Mouse (Mus musculus) T-helper 2 cell (primary cell): Measurements from ENCODE around the gene Flnc.

Source experiments
- in situ Hi-C: fragments of 300-600 bp; cut with MboI, MseI; formaldehyde crosslinking; loops from one replicate; pipeline ENCODE4 v1.15.1; 2025; ENCODE audit warnings: high pct_unique_total_duplicates

Flnc gene

DNA sequence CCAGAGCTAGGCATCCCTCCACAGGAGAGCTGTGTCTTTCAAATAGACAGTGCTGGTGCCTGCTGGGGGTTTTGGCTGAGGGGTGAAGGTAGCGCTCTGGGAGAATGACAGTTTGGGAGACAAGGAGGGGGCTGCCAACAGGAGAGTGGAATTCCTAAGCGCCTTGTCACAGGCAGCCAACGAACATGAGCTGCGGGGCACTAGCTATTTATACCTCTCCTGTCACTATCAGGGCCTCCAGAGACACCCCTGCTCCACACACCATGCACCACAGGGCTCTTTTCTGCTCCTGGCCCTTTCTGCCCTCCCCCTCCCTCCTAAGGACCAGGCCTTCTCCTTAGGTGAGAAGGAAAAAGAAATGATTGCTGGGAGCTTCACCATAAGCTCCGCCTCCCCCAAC lies 1.6 kb upstream of the Flnc start:
- in situ Hi-C loops, result loop anchor here (10.0 kb wide), 1 partner anchor 213 kb away; no protein-coding TSS in a partner anchor

DNA sequence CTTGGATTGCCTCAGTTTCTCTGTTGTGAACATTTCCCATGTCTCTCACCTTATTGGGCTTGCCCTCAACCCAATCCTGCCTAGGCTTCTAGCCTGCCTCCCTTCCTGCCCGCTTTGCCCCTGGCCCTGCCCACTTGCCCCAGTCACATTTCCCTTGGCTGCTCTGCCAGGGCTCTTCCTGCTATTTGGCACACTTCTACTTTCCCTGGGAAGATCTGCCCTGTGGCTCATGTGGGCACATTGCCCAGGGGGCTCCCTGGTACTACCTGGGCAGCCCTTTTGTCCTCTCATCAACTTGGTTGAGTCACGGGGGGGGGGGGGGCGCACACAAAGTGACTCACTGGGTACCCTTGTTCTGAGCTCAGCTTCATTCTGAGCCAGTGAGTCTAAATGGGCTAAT lies 900 bp upstream of the Flnc start:
- in situ Hi-C loops, result loop anchor here (10.0 kb wide), 1 partner anchor 213 kb away; no protein-coding TSS in a partner anchor

DNA sequence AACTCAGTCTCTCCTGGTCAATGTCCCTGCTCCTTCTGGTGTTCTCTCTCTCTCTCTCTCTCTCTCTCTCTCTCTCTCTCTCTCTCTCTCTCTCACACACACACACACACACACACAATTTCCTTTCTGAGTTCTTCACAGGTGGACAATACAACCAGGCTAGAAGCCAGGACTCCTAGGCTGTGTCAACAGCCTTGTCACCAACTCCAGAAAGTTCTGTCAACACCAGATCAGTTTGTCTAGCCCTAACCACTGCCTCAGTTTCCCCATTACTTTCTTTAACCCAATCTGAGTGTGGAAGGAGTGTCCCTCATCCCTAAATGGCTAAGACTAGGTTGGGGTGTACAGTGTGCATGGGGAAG lies 399 bp upstream of the Flnc start:
- in situ Hi-C loops, result loop anchor here (10.0 kb wide), 1 partner anchor 212 kb away; no protein-coding TSS in a partner anchor

DNA sequence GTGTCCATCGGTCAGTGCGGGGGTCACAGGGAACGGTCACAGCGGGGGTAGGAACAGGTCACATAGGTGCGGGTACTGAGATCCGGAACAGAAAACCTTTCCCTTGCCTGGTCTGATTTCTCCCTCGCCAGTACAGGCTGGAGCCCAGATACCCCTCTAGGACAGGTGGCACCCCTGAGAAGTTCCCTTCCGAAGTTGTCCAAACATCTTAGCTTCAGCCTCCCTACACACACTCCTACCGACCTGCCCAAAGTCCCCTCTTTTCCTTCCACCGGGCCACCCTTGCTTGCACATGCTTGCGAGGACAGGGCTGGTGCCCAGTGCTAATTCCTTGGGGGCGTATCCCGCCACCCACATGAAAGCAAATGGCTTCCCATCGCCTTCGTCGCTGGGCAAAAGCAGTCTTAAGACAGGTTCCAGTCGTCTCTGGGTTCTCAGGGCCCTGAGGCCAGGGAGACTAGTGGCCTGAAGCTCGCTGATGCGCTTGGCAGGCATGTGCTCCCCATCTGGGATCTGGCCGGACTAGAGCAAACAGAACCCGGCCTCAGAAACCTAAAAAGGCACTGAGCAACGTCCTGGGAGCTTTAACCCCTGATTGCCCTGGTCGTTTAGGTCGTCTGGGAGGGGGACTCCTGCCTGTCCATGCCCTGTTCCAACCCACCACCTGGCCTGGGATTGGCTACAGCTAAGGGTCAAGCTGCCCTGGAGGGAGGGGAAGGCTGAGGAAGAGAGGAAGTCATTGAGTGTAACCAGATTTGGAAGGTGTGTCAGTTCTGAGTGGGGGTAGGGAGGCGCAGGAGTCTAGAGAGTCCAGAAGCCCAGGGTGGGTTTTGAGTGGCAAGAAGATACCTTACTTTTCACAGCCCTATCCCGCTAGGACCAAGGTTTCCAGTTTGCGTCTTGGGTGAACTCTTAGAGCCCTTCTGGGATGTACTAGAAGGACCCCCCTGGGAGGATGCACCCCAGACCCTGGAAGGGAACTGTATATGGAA lies 1.0 kb downstream of the Flnc start:
- in situ Hi-C loops, result loop anchor here (10.0 kb wide), 1 partner anchor 211 kb away; no protein-coding TSS in a partner anchor

DNA sequence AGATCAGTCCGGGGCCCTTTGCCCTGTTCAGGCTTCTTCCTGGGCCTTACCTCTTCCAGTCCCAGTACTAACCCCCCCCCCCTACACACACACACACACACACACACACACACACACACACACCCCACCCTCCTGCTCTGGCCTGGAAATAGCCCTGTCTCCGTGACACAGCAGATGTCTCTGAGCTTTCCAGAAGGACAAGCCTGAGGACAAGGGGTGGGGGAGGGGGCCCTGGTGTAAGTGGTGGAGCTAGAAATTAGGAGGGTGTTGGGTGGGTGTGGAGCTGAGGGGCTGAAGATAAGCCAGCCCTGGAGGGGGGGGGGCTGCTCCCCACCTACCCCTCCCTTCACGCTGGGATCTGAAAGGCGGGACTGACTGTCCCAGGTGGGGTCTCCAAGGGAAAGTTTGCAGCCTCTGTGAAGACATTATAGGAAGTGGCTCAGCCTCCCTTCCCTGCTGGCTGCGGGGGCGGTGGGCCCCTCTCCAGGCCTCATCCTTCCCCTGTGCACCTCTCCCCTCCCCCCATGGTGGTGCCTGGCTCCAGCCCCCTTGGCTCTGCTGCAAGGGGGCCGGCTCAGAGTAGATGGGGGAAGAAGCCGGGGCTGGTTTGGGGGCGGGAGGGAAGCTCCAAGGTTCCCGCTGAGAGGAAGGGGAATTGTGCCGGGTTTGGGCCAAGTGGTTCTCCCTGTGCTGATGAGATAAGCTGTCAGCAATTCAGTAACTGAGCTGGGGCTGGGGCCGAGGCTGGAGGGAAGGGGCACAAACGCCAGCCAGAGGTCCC lies 2.0 kb downstream of the Flnc start:
- in situ Hi-C loops, result loop anchor here (10.0 kb wide), 1 partner anchor 210 kb away; no protein-coding TSS in a partner anchor

DNA sequence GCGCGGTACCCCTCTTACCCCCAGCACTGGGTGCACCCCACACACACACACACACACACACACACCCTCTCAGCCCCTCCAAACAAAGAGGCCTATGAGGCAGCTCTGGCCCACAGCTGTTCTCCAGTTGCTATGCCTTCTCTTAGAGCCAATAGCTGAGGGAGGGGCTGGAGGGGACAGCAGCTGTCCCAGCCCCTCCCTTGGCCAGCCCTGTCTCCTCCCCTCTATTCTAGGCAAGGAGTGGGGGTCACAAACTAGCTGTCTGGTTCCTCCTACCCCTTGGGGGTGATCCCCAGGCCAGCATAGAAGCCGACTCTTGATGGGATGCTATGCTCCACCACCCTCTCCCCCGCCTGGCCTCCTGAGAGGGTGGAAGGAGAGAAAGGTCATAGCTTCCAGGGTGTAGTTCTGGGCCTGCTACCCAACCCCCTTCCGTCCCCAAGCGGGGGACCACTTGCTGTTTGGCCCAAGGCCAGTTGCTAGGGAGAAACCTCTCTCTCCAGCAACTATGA lies 2.9 kb downstream of the Flnc start:
- in situ Hi-C loops, result loop anchor here (10.0 kb wide), 1 partner anchor 209 kb away; no protein-coding TSS in a partner anchor

DNA sequence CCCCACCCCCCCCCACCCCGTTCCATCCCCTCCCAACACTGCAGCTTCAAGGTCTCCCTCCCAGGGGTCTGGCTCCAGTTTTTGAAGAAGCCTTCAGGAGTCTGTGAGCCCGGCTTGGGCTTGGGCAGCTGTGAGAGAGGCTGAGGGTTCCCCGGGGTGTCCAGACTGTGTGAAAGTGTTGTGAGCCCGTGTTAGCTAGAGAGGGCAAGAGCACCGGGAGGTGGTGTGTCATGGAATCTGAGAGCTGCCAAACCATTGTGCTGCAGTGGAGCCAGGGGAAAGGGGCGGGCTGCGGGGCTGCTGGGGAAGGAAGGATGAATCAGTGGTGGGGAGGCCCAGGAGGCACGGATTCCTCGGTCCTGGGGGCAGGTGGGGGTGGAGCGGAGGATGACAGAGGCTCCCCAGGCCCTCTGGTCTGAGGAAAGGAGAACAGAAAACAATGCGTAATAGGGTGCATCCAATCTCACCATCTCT lies 3.4 kb downstream of the Flnc start:
- in situ Hi-C loops, result loop anchor here (10.0 kb wide), 1 partner anchor 208 kb away; no protein-coding TSS in a partner anchor

DNA sequence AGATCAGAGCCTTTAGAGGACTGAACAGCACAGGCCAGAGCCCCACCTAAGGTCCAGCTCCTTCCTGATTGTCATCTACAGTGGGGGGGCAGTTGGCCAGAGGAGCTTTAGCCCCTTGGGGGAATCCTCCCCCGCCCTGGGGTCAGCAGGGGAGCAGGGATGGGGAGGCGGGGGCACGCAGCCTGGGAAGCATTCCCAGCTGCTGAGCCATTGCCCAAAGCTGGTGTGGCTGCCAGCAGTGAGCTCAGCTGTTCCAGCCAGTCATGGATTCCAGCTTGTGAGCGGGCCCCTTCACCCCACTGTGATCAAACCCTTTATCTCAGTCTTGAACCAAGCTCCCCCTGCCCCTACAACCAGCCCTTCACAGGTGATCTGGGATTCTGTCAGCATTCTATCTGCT lies 6.2 kb downstream of the Flnc start:
- in situ Hi-C loops, result loop anchor here (10.0 kb wide), 1 partner anchor 206 kb away; no protein-coding TSS in a partner anchor

DNA sequence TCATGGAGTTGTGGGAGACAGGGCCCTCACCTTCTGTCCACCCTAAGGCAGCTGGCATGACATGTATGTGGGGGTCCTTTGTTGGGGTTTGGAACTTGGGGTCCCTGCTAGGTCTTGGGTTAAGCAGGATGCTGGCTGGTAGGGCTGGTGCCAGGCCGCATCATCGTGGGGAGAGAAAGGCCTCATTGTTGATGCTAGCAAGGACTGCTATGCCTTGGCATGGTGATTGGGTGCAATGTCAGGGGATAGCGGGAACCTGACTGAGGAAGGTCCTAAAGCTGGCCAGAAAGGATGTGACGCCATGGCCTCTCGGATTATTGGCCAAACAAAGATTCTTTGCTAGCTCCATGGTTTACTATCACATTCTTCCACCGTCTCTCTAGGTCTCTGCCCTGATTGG lies 6.7 kb downstream of the Flnc start:
- in situ Hi-C loops, result loop anchor here (10.0 kb wide), 1 partner anchor 205 kb away; no protein-coding TSS in a partner anchor

DNA sequence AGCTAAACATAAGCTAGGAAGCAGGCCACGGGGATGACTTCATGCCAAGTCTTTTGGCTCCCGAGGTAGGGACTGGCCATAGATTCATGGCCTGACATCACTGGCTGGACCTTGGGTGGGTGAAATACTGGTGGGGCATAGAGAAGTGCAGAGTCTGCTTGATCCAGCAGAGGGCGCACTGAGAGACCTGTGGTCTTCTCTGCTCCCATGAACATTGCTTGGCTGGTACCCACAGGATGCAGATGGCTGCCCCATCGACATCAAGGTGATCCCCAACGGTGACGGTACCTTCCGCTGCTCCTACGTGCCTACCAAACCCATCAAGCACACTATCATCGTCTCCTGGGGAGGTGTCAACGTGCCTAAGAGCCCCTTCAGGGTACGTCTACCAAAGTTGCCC lies 11.7 kb downstream of the Flnc start:
- in situ Hi-C loops, result no loop called here

DNA sequence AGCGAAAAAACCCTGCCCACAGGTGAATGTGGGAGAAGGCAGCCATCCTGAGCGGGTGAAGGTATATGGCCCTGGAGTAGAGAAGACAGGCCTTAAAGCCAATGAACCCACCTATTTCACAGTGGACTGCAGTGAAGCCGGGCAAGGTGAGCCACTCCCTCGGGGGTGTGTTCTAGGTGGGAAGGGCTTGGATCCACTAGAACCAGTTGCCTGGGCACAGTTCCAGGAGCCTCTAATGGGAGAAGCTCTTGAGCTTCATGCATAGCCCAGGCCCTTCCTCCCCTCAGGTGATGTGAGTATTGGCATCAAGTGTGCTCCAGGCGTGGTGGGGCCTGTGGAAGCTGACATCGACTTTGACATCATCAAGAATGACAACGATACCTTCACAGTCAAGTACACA lies 12.3 kb downstream of the Flnc start:
- in situ Hi-C loops, result no loop called here

DNA sequence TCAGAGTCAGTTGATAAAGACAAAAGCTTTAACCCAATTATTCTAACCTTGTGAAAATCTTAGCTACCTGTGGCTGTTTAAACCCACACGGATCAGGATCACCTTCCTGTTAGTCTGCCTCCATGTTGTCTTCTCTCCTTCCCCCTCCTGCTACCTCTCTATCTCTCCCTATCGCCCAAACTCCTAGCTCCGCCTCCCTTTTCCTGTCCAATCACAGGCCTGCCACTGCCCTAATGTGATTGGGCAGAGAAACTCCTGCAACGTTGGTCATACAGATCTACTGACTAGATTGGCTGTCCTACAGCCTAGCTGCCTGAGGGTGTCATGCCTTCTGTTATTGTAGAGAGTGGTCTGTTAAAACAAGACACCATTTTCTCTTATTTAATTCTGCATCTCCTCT lies 16.8 kb downstream of the Flnc start:
- in situ Hi-C loops, result no loop called here

DNA sequence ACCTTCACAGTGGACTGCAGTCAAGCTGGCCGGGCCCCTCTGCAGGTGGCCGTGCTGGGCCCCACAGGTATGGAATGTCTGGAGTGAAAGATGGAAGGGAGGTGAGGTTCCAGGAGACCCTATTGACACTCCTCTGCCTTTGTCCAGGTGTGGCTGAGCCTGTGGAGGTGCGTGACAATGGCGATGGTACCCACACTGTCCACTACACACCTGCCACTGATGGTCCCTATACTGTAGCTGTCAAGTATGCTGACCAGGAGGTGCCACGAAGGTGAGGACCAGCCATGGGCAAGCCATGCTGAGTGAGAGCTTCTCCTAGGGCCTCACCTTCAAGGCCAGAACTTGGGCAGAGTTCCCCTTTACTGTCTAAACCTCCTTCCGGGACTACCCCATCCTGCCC lies 17.6 kb downstream of the Flnc start:
- in situ Hi-C loops, result no loop called here

DNA sequence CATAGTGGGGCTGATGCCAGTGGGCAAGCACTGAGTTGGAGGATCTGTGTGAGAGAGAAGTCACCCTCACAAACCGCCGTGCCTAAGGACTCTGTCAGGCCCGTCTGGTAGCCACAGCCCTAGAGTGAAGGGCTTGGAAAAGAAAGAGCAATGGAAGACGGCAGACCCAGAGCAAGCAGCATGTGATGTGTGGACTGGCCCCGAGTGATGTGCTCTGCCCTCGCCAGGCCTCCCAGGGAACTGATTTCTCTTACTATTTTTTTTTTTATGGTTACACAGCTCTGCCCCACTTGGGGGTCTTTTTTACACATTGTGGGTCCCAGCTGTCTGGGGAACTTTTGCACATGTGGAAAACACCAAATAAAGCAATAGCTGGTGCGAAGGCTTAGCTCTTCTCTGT lies 28.4 kb downstream of the Flnc start:
- in situ Hi-C loops, result no loop called here

DNA sequence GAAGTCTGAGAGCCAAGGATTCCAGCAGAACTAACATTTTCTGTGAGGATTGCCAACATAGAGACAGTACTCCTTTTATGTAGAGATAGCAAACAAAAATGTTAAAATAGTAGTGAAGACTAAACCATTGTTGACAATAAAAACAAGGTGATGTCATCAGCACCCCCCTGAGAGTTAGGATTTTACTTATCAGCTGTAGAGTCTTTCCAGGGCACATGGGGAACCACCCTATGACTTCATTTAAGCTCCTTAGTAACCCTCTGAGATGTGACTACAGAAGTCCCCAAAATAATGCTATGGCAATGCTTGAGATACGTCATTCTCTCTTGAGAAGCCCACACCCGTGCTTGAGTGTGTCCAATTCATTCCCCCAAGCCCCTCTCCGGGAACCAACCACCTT lies 30.3 kb downstream of the Flnc start:
- in situ Hi-C loops, result no loop called here

DNA sequence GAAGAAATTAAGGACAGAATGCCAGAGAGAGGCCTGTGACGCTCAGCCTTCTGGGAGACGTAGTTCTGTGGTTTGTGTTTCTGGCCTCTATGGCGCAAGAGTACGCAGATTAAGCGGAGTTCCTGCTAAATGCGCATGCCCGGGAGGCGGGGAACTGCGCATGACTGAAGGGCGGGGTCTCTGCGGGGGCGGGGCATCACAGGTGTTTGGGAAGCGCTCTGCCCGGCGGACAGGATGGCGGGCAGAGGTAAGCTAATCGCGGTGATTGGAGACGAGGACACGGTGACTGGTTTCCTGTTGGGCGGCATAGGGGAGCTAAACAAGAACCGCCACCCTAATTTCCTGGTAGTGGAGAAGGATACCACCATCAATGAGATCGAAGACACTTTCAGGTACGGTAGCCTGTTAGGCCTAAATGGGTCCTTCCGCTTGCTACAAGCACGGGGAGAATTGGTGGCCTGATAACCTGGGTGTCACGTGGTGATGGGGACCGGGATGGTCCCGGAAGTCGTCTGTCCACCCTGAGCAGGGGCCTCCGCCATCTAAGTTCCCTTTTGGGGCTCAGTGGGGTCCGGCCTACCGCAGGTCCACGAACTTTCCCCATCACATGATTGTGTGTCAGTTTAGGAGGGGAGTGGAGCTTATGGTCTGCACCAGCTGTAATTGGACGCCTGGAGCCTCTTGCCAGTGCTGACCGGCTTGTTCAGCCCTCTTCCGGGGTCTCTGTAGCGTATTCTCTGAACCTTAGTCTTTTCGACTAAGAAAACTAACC lies 34.7 kb downstream of the Flnc start, which contains the start of gene Atp6v1f:
TSS of gene Atp6v1f (plus strand) at position 136 of the 772 bp plus-strand sequence.
- in situ Hi-C loops, result no loop called here

DNA sequence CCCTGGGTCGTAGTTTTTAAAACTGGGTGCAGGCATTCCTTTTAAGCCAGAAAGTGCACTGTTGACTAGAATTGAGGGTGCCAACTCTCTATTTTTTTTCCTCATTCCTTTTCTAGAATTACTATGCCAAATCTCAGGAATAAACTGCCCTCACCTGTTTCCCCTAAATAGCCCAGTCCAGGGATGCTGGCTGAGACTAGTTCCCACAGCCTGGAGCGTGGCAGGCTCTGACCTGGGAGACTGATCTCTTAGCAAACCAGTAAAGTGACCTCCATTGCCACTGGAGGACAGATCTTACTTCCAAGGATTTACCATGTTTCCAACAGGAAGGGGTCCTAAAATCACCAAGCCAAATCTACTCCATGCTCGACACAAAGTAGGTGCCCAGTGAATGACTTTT lies 35.8 kb downstream of the Flnc start:
- in situ Hi-C loops, result no loop called here

DNA sequence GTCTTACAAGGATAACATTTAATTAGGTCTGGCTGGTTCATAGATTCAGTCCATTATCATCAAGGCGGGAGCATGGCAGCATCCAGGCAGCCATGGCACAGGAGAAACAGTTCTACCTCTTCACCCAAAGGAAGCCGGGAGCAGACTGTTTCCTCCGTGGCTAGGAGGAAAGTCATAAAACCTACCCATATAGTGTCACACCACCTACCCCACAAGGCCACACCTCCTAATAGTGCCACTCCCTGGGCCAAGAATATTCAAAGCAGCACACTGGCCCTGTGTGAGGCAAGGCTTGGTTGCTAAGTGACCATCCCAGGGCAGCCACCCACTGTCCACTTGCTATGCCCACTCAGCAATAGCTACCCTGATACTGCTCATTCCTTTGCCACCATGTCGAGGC lies 38.1 kb downstream of the Flnc start, which contains the start of gene Atp6v1fnb:
TSS of gene Atp6v1fnb (plus strand) at position 301 of the 400 bp plus-strand sequence.
- in situ Hi-C loops, result no loop called here

DNA sequence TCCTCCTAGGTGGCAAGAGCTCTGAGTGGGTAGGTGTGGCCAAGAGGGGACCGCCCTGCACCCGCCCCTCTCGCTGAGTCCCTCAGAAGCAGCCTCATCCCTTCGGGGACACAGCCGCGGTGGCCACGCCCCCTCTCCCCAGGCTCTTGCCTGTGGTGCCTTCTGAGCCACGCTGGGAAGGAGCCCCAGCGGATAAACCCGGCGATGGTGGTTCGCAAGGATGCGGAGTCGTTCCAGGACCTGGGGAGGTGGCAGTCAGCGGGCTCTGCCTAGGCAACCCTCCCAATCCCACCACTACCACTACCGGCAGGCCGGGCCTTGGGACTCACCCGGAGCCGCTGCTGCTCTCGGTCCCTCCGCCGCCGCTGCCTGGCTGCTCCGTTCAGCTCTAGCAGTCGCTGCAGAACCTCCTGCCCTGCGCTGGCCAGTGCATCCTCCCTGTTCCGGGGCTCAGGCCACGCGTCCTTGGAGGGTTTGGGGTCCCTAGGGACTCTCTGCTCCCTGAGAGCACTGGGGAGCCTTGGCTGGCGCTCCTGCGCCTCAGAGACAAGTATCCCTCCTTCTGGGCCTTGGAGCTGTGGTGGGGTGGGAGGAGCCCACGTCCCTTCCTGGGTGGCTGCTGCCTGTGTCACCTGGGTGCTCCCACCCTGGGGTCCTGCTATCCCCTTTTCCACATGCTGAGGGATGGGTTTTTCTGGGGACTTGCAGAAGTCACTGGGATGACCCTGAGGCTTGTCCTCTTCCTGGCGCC lies 41.1 kb downstream of the Flnc start:
- in situ Hi-C loops, result no loop called here

DNA sequence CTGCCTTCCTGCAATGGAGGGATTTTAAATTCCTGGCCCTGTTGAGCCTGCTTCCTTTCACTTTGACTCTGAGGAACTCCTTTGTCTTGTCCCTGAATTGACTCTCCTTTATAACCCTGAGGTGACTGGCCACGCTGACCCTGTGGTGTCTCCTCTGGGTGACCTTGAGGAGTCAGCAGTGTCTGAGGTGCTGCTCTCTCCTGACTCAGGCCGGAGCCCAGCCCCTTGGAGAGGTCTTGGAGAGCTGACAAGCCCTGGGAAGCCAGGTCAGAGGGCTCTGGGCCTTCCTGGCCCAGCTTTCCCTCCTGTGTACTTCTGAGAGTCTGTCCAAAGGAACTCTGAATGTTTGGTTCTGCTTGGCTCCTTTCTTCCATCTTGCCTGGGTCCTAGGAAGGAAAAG lies 41.7 kb downstream of the Flnc start:
- in situ Hi-C loops, result no loop called here
